Mouse (Mus musculus) macrophage (primary cell): ENCODE measurements around the gene Blm. TPM values are rescaled to one million over a fixed set of nuclear protein-coding genes. Genes with fewer than 3 reads are reported as not detected.

ENCODE experiments used
- H3K27ac ChIP-seq: fragments of 350-480 bp; formaldehyde crosslinking; 2 replicates; pipeline ENCODE4 v1.9.0; 2021
- H3K36me3 ChIP-seq: fragments of 350-480 bp; formaldehyde crosslinking; 2 replicates; pipeline ENCODE4 v1.9.0; 2021; ENCODE audit errors: inconsistent target
- H3K4me3 ChIP-seq: fragments of 350-480 bp; formaldehyde crosslinking; 2 replicates; pipeline ENCODE4 v1.9.0; 2021; ENCODE audit errors: inconsistent target
- H3K79me2 ChIP-seq: fragments of 350-480 bp; formaldehyde crosslinking; 2 replicates; pipeline ENCODE4 v1.9.0; 2021; ENCODE audit errors: inconsistent target
- WGBS: methylation state at CpG from one replicate; pipeline ENCODE4 v1.1.7; 2026; ENCODE audit warnings: inconsistent platforms; ENCODE audit not compliant: missing documents; 5-methylcytosine and 5-hydroxymethylcytosine counted together
- polyA plus RNA-seq: library from polyadenylated mRNA; stranded (reverse); fragments of 250-400 nt; gene quantifications from 3 replicates; pipeline ENCODE4 v1.2.4, GENCODE M21; 2018; ENCODE audit warnings: inconsistent platforms

The Blm gene
- polyA plus RNA-seq, 1 experiment from 2014 or later: 9.1 TPM

GRCm38 (mm10) chr7:80444401-80445249 is 90.3 kb downstream of the Blm start:
- Histone ChIP-seq H3K4me3 (no peak overlapping the region), H3K36me3 (no peaks in the 10 kb centered on the region), H3K27ac (no peak overlapping the region), H3K79me2 (no peaks in the 10 kb centered on the region)
- 70% methylated on average over 16 of the region's 17 CpGs for WGBS

GRCm38 (mm10) chr7:80443124-80443523 is 91.8 kb downstream of the Blm start:
- Histone ChIP-seq H3K36me3 (no peaks in the 10 kb centered on the region), H3K4me3 (no peak overlapping the region), H3K27ac (no peak overlapping the region), H3K79me2 (no peaks in the 10 kb centered on the region)
- WGBS: 100% methylated on average over 3 of the region's 3 CpGs

- WGBS: 96% methylated on average over 9 of the region's 11 CpGs
Observed at GRCm38 (mm10) chr7:80441986-80442904, 92.7 kb downstream of the Blm start.

GRCm38 (mm10) chr7:80440685-80441084 is 94.2 kb downstream of the Blm start:
- H3K79me2 ChIP-seq: no peaks in the 10 kb centered on the region
- WGBS: 77% methylated on average over 3 of the region's 4 CpGs
- H3K27ac ChIP-seq: no peak overlapping the region
- H3K36me3 ChIP-seq: no peaks in the 10 kb centered on the region
- H3K4me3 ChIP-seq: no peak overlapping the region

More at GRCm38 (mm10) chr7:80441986-80442904, 92.7 kb downstream of the Blm start:
- Histone ChIP-seq H3K79me2 (no peaks in the 10 kb centered on the region), H3K36me3 (no peaks in the 10 kb centered on the region), H3K4me3 (no peak overlapping the region), H3K27ac (no peak overlapping the region)

- Histone ChIP-seq H3K79me2 (no peaks in the 10 kb centered on the region), H3K4me3 (no peak overlapping the region), H3K27ac (peak overlapping the region; percentile 40), H3K36me3 (no peaks in the 10 kb centered on the region)
- WGBS: 52% methylated on average over 10 of the region's 10 CpGs
Observed at GRCm38 (mm10) chr7:80439789-80440488, 95.0 kb downstream of the Blm start.

- 74% methylated on average over 12 of the region's 15 CpGs for WGBS
- Histone ChIP-seq H3K79me2 (no peaks in the 10 kb centered on the region), H3K4me3 (no peak overlapping the region), H3K36me3 (no peaks in the 10 kb centered on the region), H3K27ac (no peak overlapping the region)
Observed at GRCm38 (mm10) chr7:80439032-80439760, 95.7 kb downstream of the Blm start.

- Histone ChIP-seq H3K27ac (no peak overlapping the region), H3K36me3 (no peaks in the 10 kb centered on the region), H3K4me3 (no peak overlapping the region), H3K79me2 (no peaks in the 10 kb centered on the region)
- WGBS: 90% methylated on average over 7 of the region's 7 CpGs
Observed at GRCm38 (mm10) chr7:80436571-80436970, 98.3 kb downstream of the Blm start.

- H3K36me3 ChIP-seq: no peaks in the 10 kb centered on the region
- H3K27ac ChIP-seq: no peak overlapping the region
- no peak overlapping the region for H3K4me3 ChIP-seq
- 88% methylated on average over 3 of the region's 3 CpGs for WGBS
- no peaks in the 10 kb centered on the region for H3K79me2 ChIP-seq
Observed at GRCm38 (mm10) chr7:80435594-80435993, 99.3 kb downstream of the Blm start.

- Histone ChIP-seq H3K4me3 (no peak overlapping the region), H3K36me3 (no peaks in the 10 kb centered on the region), H3K79me2 (no peaks in the 10 kb centered on the region), H3K27ac (no peak overlapping the region)
- WGBS: 94% methylated on average over 11 of the region's 12 CpGs
Observed at GRCm38 (mm10) chr7:80429661-80430060, 105.3 kb downstream of the Blm start.

GRCm38 (mm10) chr7:80427730-80428129 is 107.2 kb downstream of the Blm start:
- Histone ChIP-seq H3K27ac (peak overlapping the region; percentile 91), H3K36me3 (no peaks in the 10 kb centered on the region), H3K79me2 (no peaks in the 10 kb centered on the region), H3K4me3 (no peak overlapping the region)
- WGBS: 15% methylated on average over 5 of the region's 5 CpGs

- peak overlapping the region; percentile 91 for H3K27ac ChIP-seq
- no peaks in the 10 kb centered on the region for H3K79me2 ChIP-seq
- 8% methylated on average over 7 of the region's 7 CpGs for WGBS
- no peaks in the 10 kb centered on the region for H3K36me3 ChIP-seq
- H3K4me3 ChIP-seq: no peak overlapping the region
Observed at GRCm38 (mm10) chr7:80426363-80426762, 108.6 kb downstream of the Blm start.

GRCm38 (mm10) chr7:80424722-80425121 is 110.2 kb downstream of the Blm start:
- Histone ChIP-seq H3K79me2 (no peaks in the 10 kb centered on the region), H3K4me3 (no peak overlapping the region), H3K36me3 (no peaks in the 10 kb centered on the region), H3K27ac (peak overlapping the region; percentile 91; the same call in 1 of the 2 replicates)
- WGBS: 96% methylated on average over 6 of the region's 6 CpGs

GRCm38 (mm10) chr7:80422759-80423480 is 112.0 kb downstream of the Blm start:
- WGBS: 57% methylated on average over 20 of the region's 20 CpGs
- no peaks in the 10 kb centered on the region for H3K36me3 ChIP-seq
- H3K79me2 ChIP-seq: no peaks in the 10 kb centered on the region
- no peak overlapping the region for H3K4me3 ChIP-seq
- H3K27ac ChIP-seq: no peak overlapping the region
